Mouse (Mus musculus): Measurements from ENCODE around the gene Gp1bb. TPM values are rescaled to one million over a fixed set of nuclear protein-coding genes. Genes with fewer than 3 reads are reported as not detected.

Gp1bb gene
- total RNA-seq (2021) (1 to 10 TPM in 1 of 2 experiments, under 1 TPM in 1; 0.86 to 3.5 TPM), polyA plus RNA-seq (2012; rRNA removed) (1.3 and 5.6 TPM in 2 replicates)
- long read RNA-seq, transcript Gp1bb-202 (2 exons, 1,086 nt) = major isoform, 5 of 5 reads
- long read RNA-seq, partial matches to known transcripts = 0 of 5 reads
- long read RNA-seq, other reads (novel, unspliced or antisense) = 0 of 5 reads

- no peaks in the 10 kb centered on the region for H3K36me3 ChIP-seq (ENCODE audit: control insufficient read depth, insufficient read depth, low read length)
- TF ChIP-seq EP300 (IDR thresholded peaks at IDR 0.05; ENCODE audit: insufficient read depth, low read depth, low read length) (no peak), POLR2A (IDR thresholded peaks at IDR 0.05; ENCODE audit: insufficient read depth, low read depth, low read length) (no peak), CTCF (IDR thresholded peaks at IDR 0.05) (no peak)
- H3K4me3 ChIP-seq = peak within 1 kb of the TSS; percentile 39
- H3K4me1 ChIP-seq (ENCODE audit: control insufficient read depth, insufficient read depth, low read length) = no peaks in the 10 kb centered on the region; the same call in 1 of the 2 replicates
- intact Hi-C loops (cut with DNase I) = no loop called here
- no peak for DNase-seq
- 26% methylated on average over 17 of the region's 17 CpGs for WGBS
- H3K27me3 ChIP-seq (ENCODE audit: control insufficient read depth, insufficient read depth, low read length) = peaks cover 1% of the 10 kb centered on the region; the same call in 1 of the 2 replicates
- no peak within 1 kb of the TSS for H3K27ac ChIP-seq
- no peak within 1 kb of the TSS for H3K9ac ChIP-seq (ENCODE audit: low read depth, low read length)
- H3K79me2 ChIP-seq (replicated peaks; ENCODE audit: control insufficient read depth, insufficient read depth, low read length) = no peaks in the 10 kb centered on the region
These were observed at the start of gene Gp1bb for GRCm38 (mm10) chr16:18622019-18622418. Gene Gp1bb (minus strand): TSS chr16:18622403.

GRCm38 (mm10) chr16:18669914-18670313 lies 47.7 kb upstream of the Gp1bb start:
- WGBS = 68% methylated on average over 6 of the region's 6 CpGs
- intact Hi-C loops (cut with DNase I) = no loop called here
- no peak for DNase-seq
- Histone ChIP-seq H3K36me3 (ENCODE audit: control insufficient read depth, insufficient read depth, low read length) (no peaks in the 10 kb centered on the region), H3K9ac (ENCODE audit: low read depth, low read length) (no peak overlapping the region), H3K4me3 (no peak overlapping the region), H3K4me1 (ENCODE audit: control insufficient read depth, insufficient read depth, low read length) (no peaks in the 10 kb centered on the region), H3K27me3 (ENCODE audit: control insufficient read depth, insufficient read depth, low read length) (no peaks in the 10 kb centered on the region), H3K27ac (no peak overlapping the region), H3K79me2 (replicated peaks; ENCODE audit: control insufficient read depth, insufficient read depth, low read length) (no peaks in the 10 kb centered on the region)
- TF ChIP-seq CTCF (IDR thresholded peaks at IDR 0.05) (no peak), POLR2A (IDR thresholded peaks at IDR 0.05; ENCODE audit: insufficient read depth, low read depth, low read length) (no peak), EP300 (IDR thresholded peaks at IDR 0.05; ENCODE audit: insufficient read depth, low read depth, low read length) (no peak)

- Histone ChIP-seq H3K79me2 (replicated peaks; ENCODE audit: control insufficient read depth, insufficient read depth, low read length) (no peaks in the 10 kb centered on the region), H3K36me3 (ENCODE audit: control insufficient read depth, insufficient read depth, low read length) (no peaks in the 10 kb centered on the region), H3K9ac (ENCODE audit: low read depth, low read length) (no peak overlapping the region), H3K4me1 (ENCODE audit: control insufficient read depth, insufficient read depth, low read length) (no peaks in the 10 kb centered on the region), H3K27me3 (ENCODE audit: control insufficient read depth, insufficient read depth, low read length) (no peaks in the 10 kb centered on the region), H3K4me3 (no peak overlapping the region), H3K27ac (no peak overlapping the region)
- intact Hi-C loops (cut with DNase I) = no loop called here
- TF ChIP-seq CTCF (IDR thresholded peaks at IDR 0.05) (no peak), EP300 (IDR thresholded peaks at IDR 0.05; ENCODE audit: insufficient read depth, low read depth, low read length) (no peak), POLR2A (IDR thresholded peaks at IDR 0.05; ENCODE audit: insufficient read depth, low read depth, low read length) (no peak)
- no peak for DNase-seq
- 71% methylated on average over 4 of the region's 4 CpGs for WGBS
These were observed 36.4 kb upstream of the Gp1bb start for GRCm38 (mm10) chr16:18658597-18658996.

- no peaks in the 10 kb centered on the region for H3K27me3 ChIP-seq (ENCODE audit: control insufficient read depth, insufficient read depth, low read length)
- TF ChIP-seq CTCF (IDR thresholded peaks at IDR 0.05) = no peak
- H3K79me2 ChIP-seq (replicated peaks; ENCODE audit: control insufficient read depth, insufficient read depth, low read length) = no peaks in the 10 kb centered on the region
- no peak overlapping the region for H3K9ac ChIP-seq (ENCODE audit: low read depth, low read length)
- no peaks in the 10 kb centered on the region for H3K4me1 ChIP-seq (ENCODE audit: control insufficient read depth, insufficient read depth, low read length)
- H3K27ac ChIP-seq = no peak overlapping the region
- no peak for DNase-seq
- WGBS = 53% methylated on average over 5 of the region's 5 CpGs
- H3K4me3 ChIP-seq = no peak overlapping the region
- no peaks in the 10 kb centered on the region for H3K36me3 ChIP-seq (ENCODE audit: control insufficient read depth, insufficient read depth, low read length)
- intact Hi-C loops (cut with DNase I) = no loop called here
These were observed 33.3 kb upstream of the Gp1bb start for GRCm38 (mm10) chr16:18655372-18656098.

GRCm38 (mm10) chr16:18653290-18654160 lies 31.3 kb upstream of the Gp1bb start:
- no peaks in the 10 kb centered on the region for H3K27me3 ChIP-seq (ENCODE audit: control insufficient read depth, insufficient read depth, low read length)
- TF ChIP-seq EP300 (IDR thresholded peaks at IDR 0.05; ENCODE audit: insufficient read depth, low read depth, low read length) (no peak), CTCF (IDR thresholded peaks at IDR 0.05) (0 out of 2 replicates have a peak, but pooled peaks have one; percentile 18), POLR2A (IDR thresholded peaks at IDR 0.05; ENCODE audit: insufficient read depth, low read depth, low read length) (no peak)
- no peaks in the 10 kb centered on the region for H3K36me3 ChIP-seq (ENCODE audit: control insufficient read depth, insufficient read depth, low read length)
- no peak overlapping the region for H3K9ac ChIP-seq (ENCODE audit: low read depth, low read length)
- WGBS = 84% methylated on average over 6 of the region's 6 CpGs
- no peaks in the 10 kb centered on the region for H3K79me2 ChIP-seq (replicated peaks; ENCODE audit: control insufficient read depth, insufficient read depth, low read length)
- no peak overlapping the region for H3K4me3 ChIP-seq
- H3K4me1 ChIP-seq (ENCODE audit: control insufficient read depth, insufficient read depth, low read length) = no peaks in the 10 kb centered on the region
- H3K27ac ChIP-seq = no peak overlapping the region
- no peak for DNase-seq
- intact Hi-C loops (cut with DNase I) = no loop called here
